Mouse (Mus musculus) olfactory bulb, adult 2 months (tissue): ENCODE measurements around the gene Lhfp.

Experiments
- CTCF ChIP-seq: fragments of 200-500 bp; IDR thresholded peaks from 2 replicates; pipeline ENCODE4 v1.5.1; 2012; ENCODE audit warnings: low read depth, mild to moderate bottlenecking, low read length, moderate library complexity; ENCODE audit not compliant: insufficient read depth
- POLR2A ChIP-seq: fragments of 200-500 bp; IDR thresholded peaks from 2 replicates; pipeline ENCODE4 v1.6.1; 2012; ENCODE audit warnings: mild to moderate bottlenecking, low read depth, low read length, moderate library complexity; ENCODE audit not compliant: insufficient read depth

DNA sequence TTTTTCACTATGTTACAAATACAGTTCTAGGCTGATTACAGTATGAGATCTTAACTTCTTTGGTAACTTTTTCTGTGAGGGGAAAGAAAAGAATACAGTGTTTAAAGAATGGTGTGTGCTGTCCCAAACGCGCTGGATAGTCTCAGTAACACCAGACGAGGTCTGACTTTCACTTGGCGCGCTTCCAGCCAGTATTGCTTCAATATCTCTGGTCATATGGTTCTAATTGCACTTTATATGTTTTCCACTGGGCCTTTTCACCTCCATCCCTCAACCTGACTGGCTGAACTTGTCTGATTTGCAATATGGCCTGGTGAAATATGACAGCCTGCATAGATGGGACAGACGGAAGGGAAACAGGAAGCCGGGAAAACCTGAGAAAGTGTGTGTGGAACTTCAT, 2.9 kb downstream of the Lhfp start:
- no peak for TF ChIP-seq POLR2A
- TF ChIP-seq CTCF = no peak
